Mouse (Mus musculus): ENCODE measurements around the gene Setx. TPM values are rescaled to one million over a fixed set of nuclear protein-coding genes. Genes with fewer than 3 reads are reported as not detected.
A peak's percentile ranks its signal among the peaks of the same experiment; 100 is the strongest.

The Setx gene
- polyA plus RNA-seq, 1 experiment from 2014 or later, result 5.7 TPM

DNA sequence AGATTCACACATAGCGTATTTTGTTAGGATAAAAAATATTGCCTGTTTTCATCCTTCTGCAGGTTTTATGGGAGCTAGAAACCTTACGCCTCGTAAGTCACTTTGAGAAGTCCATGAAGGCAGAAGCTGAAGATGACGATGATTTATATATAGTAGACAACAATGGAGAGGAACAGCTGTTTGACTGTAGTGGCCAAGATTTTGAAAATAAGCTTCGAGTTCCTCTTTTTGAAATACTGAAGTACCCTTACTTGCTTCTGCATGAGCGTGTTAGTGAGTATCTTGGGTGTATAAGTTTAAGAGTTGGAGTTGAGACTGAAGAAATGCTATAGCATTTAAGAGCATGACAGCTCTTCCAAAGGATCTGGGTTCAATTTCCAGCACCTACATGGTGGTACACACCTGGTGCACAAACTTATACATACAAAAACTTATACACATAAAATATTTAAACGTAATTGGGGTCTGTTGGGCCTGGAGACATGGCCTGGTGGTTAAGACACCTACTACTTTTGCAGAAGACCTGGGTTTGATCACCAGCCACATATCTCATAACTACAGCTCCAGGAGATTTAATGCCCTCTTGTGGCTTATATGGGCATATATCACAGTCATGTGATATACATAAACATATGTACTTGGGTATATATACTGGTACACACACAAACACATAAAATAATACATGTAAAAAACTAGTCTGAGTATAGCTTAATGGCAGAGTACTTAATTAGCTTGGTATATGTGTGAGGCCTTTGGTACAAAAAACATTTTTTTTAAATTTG lies 6.3 kb downstream of the Setx start:
- ATAC-seq, result no peak
- peaks cover 8% of the 10 kb centered on the region; the same call in 1 of the 2 replicates for H3K4me1 ChIP-seq (ENCODE audit: insufficient read depth, low read depth, low read length)
- 0 out of 2 replicates have a peak, but pooled peaks cover 12% of the 10 kb centered on the region for H3K36me3 ChIP-seq (ENCODE audit: insufficient read depth, low read length)

DNA sequence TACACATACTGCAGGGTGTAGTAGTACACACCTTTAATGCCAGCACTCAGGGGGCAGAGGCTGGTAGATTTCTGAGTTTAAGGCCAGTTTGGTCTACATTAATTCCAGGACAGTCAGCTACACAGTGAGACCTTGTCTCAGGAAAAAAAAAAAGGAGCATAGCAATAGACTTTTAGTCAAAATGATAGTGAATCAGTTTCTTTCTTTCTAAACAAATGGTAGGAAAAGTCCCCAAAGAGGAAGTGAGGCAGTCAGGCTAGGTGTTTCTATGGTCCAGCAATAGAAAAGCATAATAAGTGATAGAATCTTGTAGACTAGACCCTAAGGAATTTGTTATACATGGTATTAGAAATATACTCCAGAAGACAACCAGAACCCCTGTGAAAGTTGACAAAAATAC lies 11.2 kb downstream of the Setx start:
- Histone ChIP-seq H3K27ac (ENCODE audit: low read length) (no peak overlapping the region), H3K4me2 (replicated peaks; ENCODE audit: low read depth, low read length) (no peak overlapping the region), H3K36me3 (ENCODE audit: insufficient read depth, low read length) (peaks cover 27% of the 10 kb centered on the region; the same call in 1 of the 2 replicates), H3K9ac (replicated peaks; ENCODE audit: low read depth) (no peak overlapping the region), H3K27me3 (replicated peaks; ENCODE audit: insufficient read depth, low read length) (no peaks in the 10 kb centered on the region), H3K4me3 (ENCODE audit: low read depth, low read length) (no peak overlapping the region), H3K4me1 (ENCODE audit: insufficient read depth, low read depth, low read length) (no peaks in the 10 kb centered on the region), H3K9me3 (ENCODE audit: low read length) (no peaks in the 10 kb centered on the region)
- DNase-seq (ENCODE audit: low spot score), result no peak
- TF ChIP-seq CTCF (IDR thresholded peaks at IDR 0.05) (no peak), EP300 (IDR thresholded peaks at IDR 0.05) (no peak)
- no peak for ATAC-seq

More for the DNA sequence above, 6.3 kb downstream of the Setx start:
- no peak overlapping the region for H3K4me3 ChIP-seq (ENCODE audit: low read depth, low read length)
- no peak overlapping the region for H3K4me2 ChIP-seq (replicated peaks; ENCODE audit: low read depth, low read length)
- H3K9me3 ChIP-seq (ENCODE audit: low read length), result no peaks in the 10 kb centered on the region
- H3K27ac ChIP-seq (ENCODE audit: low read length), result no peak overlapping the region
- no peak for DNase-seq (ENCODE audit: low spot score)
- 88% methylated on average over 7 of the region's 7 CpGs for WGBS
- H3K27me3 ChIP-seq (replicated peaks; ENCODE audit: insufficient read depth, low read length), result no peaks in the 10 kb centered on the region
- no peak overlapping the region for H3K9ac ChIP-seq (replicated peaks; ENCODE audit: low read depth)
- peak; percentile 21 for TF ChIP-seq CTCF (IDR thresholded peaks at IDR 0.05)
- no peak for TF ChIP-seq EP300 (IDR thresholded peaks at IDR 0.05)

- Histone ChIP-seq H3K9ac (replicated peaks; ENCODE audit: low read depth) (no peak overlapping the region), H3K9me3 (ENCODE audit: low read length) (no peaks in the 10 kb centered on the region), H3K4me3 (ENCODE audit: low read depth, low read length) (no peak overlapping the region), H3K27me3 (replicated peaks; ENCODE audit: insufficient read depth, low read length) (no peaks in the 10 kb centered on the region), H3K4me1 (ENCODE audit: insufficient read depth, low read depth, low read length) (no peaks in the 10 kb centered on the region), H3K4me2 (replicated peaks; ENCODE audit: low read depth, low read length) (no peak overlapping the region), H3K27ac (ENCODE audit: low read length) (no peak overlapping the region), H3K36me3 (ENCODE audit: insufficient read depth, low read length) (peaks cover 20% of the 10 kb centered on the region; the same call in 1 of the 2 replicates)
- 63% methylated on average over 2 of the region's 2 CpGs for WGBS
- DNase-seq (ENCODE audit: low spot score) (no peak), ATAC-seq (no peak)
- TF ChIP-seq CTCF (IDR thresholded peaks at IDR 0.05) (no peak), EP300 (IDR thresholded peaks at IDR 0.05) (no peak)
Measured at GRCm38 (mm10) chr2:29151941-29152340, 28.0 kb downstream of the Setx start.

GRCm38 (mm10) chr2:29168067-29168466 lies 44.1 kb downstream of the Setx start:
- H3K9ac ChIP-seq (replicated peaks; ENCODE audit: low read depth), result no peak overlapping the region
- H3K4me2 ChIP-seq (replicated peaks; ENCODE audit: low read depth, low read length), result no peak overlapping the region
- H3K9me3 ChIP-seq (ENCODE audit: low read length), result no peaks in the 10 kb centered on the region
- peaks cover 39% of the 10 kb centered on the region for H3K36me3 ChIP-seq (ENCODE audit: insufficient read depth, low read length)
- DNase-seq (ENCODE audit: low spot score), result no peak
- TF ChIP-seq EP300 (IDR thresholded peaks at IDR 0.05), result no peak
- TF ChIP-seq CTCF (IDR thresholded peaks at IDR 0.05), result no peak
- 91% methylated on average over 5 of the region's 5 CpGs for WGBS
- H3K27me3 ChIP-seq (replicated peaks; ENCODE audit: insufficient read depth, low read length), result no peaks in the 10 kb centered on the region
- no peak overlapping the region for H3K4me3 ChIP-seq (ENCODE audit: low read depth, low read length)
- ATAC-seq, result no peak
- H3K27ac ChIP-seq (ENCODE audit: low read length), result no peak overlapping the region
- H3K4me1 ChIP-seq (ENCODE audit: insufficient read depth, low read depth, low read length), result no peaks in the 10 kb centered on the region

DNA sequence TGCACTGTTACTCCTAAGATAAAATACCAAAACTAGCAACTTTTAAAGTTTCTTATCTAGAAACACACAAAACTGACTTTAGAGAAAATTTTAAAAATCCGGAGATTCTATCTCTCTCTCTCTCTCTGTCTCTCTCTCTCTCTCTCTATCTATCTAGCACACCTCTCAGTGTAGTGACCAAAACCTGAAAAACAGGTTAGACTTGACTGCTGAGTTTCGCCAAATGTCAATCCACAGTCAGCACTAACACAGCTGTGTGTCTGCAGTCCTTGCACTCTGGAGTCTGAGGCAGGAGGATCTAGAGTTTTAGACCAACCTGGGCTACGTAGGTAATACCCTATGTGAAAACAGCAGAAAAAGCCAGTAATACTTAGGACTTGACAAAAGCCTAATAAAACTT lies 50.9 kb downstream of the Setx start:
- Histone ChIP-seq H3K9me3 (ENCODE audit: low read length) (no peaks in the 10 kb centered on the region), H3K27ac (ENCODE audit: low read length) (no peak overlapping the region), H3K4me2 (replicated peaks; ENCODE audit: low read depth, low read length) (no peak overlapping the region), H3K36me3 (ENCODE audit: insufficient read depth, low read length) (peaks cover 54% of the 10 kb centered on the region), H3K27me3 (replicated peaks; ENCODE audit: insufficient read depth, low read length) (no peaks in the 10 kb centered on the region), H3K4me3 (ENCODE audit: low read depth, low read length) (no peak overlapping the region), H3K9ac (replicated peaks; ENCODE audit: low read depth) (no peak overlapping the region), H3K4me1 (ENCODE audit: insufficient read depth, low read depth, low read length) (no peaks in the 10 kb centered on the region)
- TF ChIP-seq CTCF (IDR thresholded peaks at IDR 0.05) (no peak), EP300 (IDR thresholded peaks at IDR 0.05) (no peak)
- 66% methylated on average over 3 of the region's 3 CpGs for whole genome bisulfite sequencing
- no peak for ATAC-seq
- no peak for DNase-seq (ENCODE audit: low spot score)

DNA sequence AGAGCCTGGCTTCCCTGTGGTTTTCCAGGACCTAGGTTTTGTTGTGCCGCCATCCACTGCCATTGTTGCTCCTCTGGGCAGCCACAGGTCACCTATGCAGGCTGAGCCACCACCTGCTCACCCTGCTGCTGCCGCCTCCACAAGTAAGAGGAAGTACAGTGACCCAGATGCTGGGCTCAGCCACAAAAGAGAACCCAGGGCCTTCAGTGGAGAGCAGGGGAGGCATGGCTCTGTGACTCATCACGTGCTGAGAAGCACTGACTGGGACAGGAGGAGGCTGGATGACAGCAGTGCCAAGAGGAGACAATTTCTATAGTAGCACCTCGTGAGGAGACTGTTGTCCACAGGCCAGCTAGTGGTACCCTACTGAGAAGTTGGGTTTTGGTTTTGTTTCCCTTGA lies 55.8 kb downstream of the Setx start:
- Histone ChIP-seq H3K4me2 (replicated peaks; ENCODE audit: low read depth, low read length) (no peak overlapping the region), H3K4me1 (ENCODE audit: insufficient read depth, low read depth, low read length) (peaks cover 3% of the 10 kb centered on the region; the same call in 1 of the 2 replicates), H3K36me3 (ENCODE audit: insufficient read depth, low read length) (peaks cover 39% of the 10 kb centered on the region), H3K9ac (replicated peaks; ENCODE audit: low read depth) (no peak overlapping the region), H3K4me3 (ENCODE audit: low read depth, low read length) (no peak overlapping the region), H3K27ac (ENCODE audit: low read length) (no peak overlapping the region), H3K9me3 (ENCODE audit: low read length) (no peaks in the 10 kb centered on the region), H3K27me3 (replicated peaks; ENCODE audit: insufficient read depth, low read length) (no peaks in the 10 kb centered on the region)
- no peak for ATAC-seq
- no peak for DNase-seq (ENCODE audit: low spot score)
- TF ChIP-seq EP300 (IDR thresholded peaks at IDR 0.05) (no peak), CTCF (IDR thresholded peaks at IDR 0.05) (no peak)
- WGBS, result 89% methylated on average over 4 of the region's 4 CpGs
